Comparison of ENCODE assay signal across 7 mouse cellular contexts in genomic region chr16:20716841-20717180, GRCm38 (mm10). TPM values are rescaled to one million over a fixed set of nuclear protein-coding genes. Genes with fewer than 3 reads are reported as not detected.
DNase-seq lines count a peak whose midpoint lies in the region; ATAC-seq lines count a peak whose summit lies in the region.

No protein-coding gene starts in this region.

- H3K4me1 ChIP-seq in neural tube, embryonic 11.5 days (ENCODE audit: control insufficient read depth, insufficient read depth, low read length), result peaks cover 30% of the 10 kb centered on the region
- H3K4me1 ChIP-seq in forebrain, embryonic 10.5 days, result peaks cover 56% of the 10 kb centered on the region
- H3K4me1 ChIP-seq in limb, embryonic 15.5 days, result peaks cover 43% of the 10 kb centered on the region
- peaks cover 24% of the 10 kb centered on the region; the same call in 1 of the 2 replicates for H3K4me1 ChIP-seq in stomach, embryonic 14.5 days (ENCODE audit: control insufficient read depth, insufficient read depth, low read length)

- H3K9ac ChIP-seq in neural tube, embryonic 11.5 days (ENCODE audit: low read length), result peak overlapping the region; percentile 82
- peak overlapping the region; percentile 62; the same call in 1 of the 2 replicates for H3K9ac ChIP-seq in limb, embryonic 15.5 days
- H3K9ac ChIP-seq in stomach, embryonic 14.5 days (replicated peaks; ENCODE audit: low read depth, low read length), result peak overlapping the region; percentile 56

- under 1% methylated on average over 8 of the region's 8 CpGs for WGBS in neural tube, embryonic 11.5 days
- under 1% methylated on average over 8 of the region's 8 CpGs for WGBS in forebrain, embryonic 10.5 days
- 1% methylated on average over 8 of the region's 8 CpGs for WGBS in limb, embryonic 15.5 days
- WGBS in stomach, embryonic 14.5 days, result under 1% methylated on average over 8 of the region's 8 CpGs

- ATAC-seq in neural tube, embryonic 11.5 days (ENCODE audit: insufficient read depth, low FRiP score, low TSS enrichment), result peak; percentile 8
- no peak for ATAC-seq in limb, embryonic 15.5 days (ENCODE audit: insufficient number of reproducible peaks, low FRiP score, low TSS enrichment, low read depth)
- no peak for ATAC-seq in stomach, embryonic 14.5 days (ENCODE audit: insufficient number of reproducible peaks, insufficient read depth, low FRiP score, low read depth)

- no peak for DNase-seq in neural tube, embryonic 11.5 days (ENCODE audit: low spot score)
- no peak for DNase-seq in neural tube, embryonic 10.5 days (ENCODE audit: extremely low spot score, low spot score)
- DNase-seq in forebrain, embryonic 10.5 days (ENCODE audit: extremely low spot score, low spot score), result no peak
- DNase-seq in adrenal gland, postnatal 10 days, result no peak
- no peak for DNase-seq in thymus, adult 18-20 months

- peaks cover 4% of the 10 kb centered on the region for H3K36me3 ChIP-seq in neural tube, embryonic 11.5 days (ENCODE audit: control insufficient read depth, insufficient read depth, low read length)
- peaks cover 44% of the 10 kb centered on the region for H3K36me3 ChIP-seq in forebrain, embryonic 10.5 days (replicated peaks)
- H3K36me3 ChIP-seq in limb, embryonic 15.5 days, result peaks cover 33% of the 10 kb centered on the region
- H3K36me3 ChIP-seq in stomach, embryonic 14.5 days (ENCODE audit: control insufficient read depth, insufficient read depth, low read length), result 0 out of 2 replicates have a peak, but pooled peaks cover 4% of the 10 kb centered on the region

- peak overlapping the region; percentile 63 for H3K4me3 ChIP-seq in neural tube, embryonic 11.5 days (ENCODE audit: low read depth, low read length)
- peak overlapping the region; percentile 66 for H3K4me3 ChIP-seq in forebrain, embryonic 10.5 days
- H3K4me3 ChIP-seq in limb, embryonic 15.5 days, result peak overlapping the region; percentile 67
- H3K4me3 ChIP-seq in stomach, embryonic 14.5 days (ENCODE audit: low read depth, low read length), result peak overlapping the region; percentile 58

- H3K27ac ChIP-seq in neural tube, embryonic 11.5 days (ENCODE audit: low read depth, low read length), result peak overlapping the region; percentile 88
- H3K27ac ChIP-seq in forebrain, embryonic 10.5 days, result peak overlapping the region; percentile 92
- H3K27ac ChIP-seq in limb, embryonic 15.5 days, result peak overlapping the region; percentile 98
- H3K27ac ChIP-seq in stomach, embryonic 14.5 days (ENCODE audit: low read length), result peak overlapping the region; percentile 96

- no peaks in the 10 kb centered on the region for H3K27me3 ChIP-seq in neural tube, embryonic 11.5 days (ENCODE audit: control insufficient read depth, insufficient read depth, low read length)
- H3K27me3 ChIP-seq in forebrain, embryonic 10.5 days (ENCODE audit: poor library complexity, severe bottlenecking), result peaks cover 6% of the 10 kb centered on the region; the same call in 1 of the 2 replicates
- H3K27me3 ChIP-seq in limb, embryonic 15.5 days, result no peaks in the 10 kb centered on the region
- H3K27me3 ChIP-seq in stomach, embryonic 14.5 days (ENCODE audit: control insufficient read depth, insufficient read depth, low read length), result no peaks in the 10 kb centered on the region

- H3K4me2 ChIP-seq in neural tube, embryonic 11.5 days (ENCODE audit: low read depth), result peak overlapping the region; percentile 93
- H3K4me2 ChIP-seq in limb, embryonic 15.5 days, result peak overlapping the region; percentile 90
- peak overlapping the region; percentile 93 for H3K4me2 ChIP-seq in stomach, embryonic 14.5 days (replicated peaks; ENCODE audit: low read depth, low read length)

- no peaks in the 10 kb centered on the region for H3K9me3 ChIP-seq in neural tube, embryonic 11.5 days (ENCODE audit: control insufficient read depth, low read length)
- no peaks in the 10 kb centered on the region for H3K9me3 ChIP-seq in forebrain, embryonic 10.5 days
- no peaks in the 10 kb centered on the region for H3K9me3 ChIP-seq in limb, embryonic 15.5 days
- H3K9me3 ChIP-seq in stomach, embryonic 14.5 days (ENCODE audit: control insufficient read depth, low read depth, low read length), result no peaks in the 10 kb centered on the region

RNA-seq across cellular contexts. Expression of gene Polr2h, which starts 0.7 kb away (rescaled TPM):
- 121 and 125 TPM in 2 replicates for polyA plus RNA-seq in neural tube, embryonic 11.5 days (2014; fragmentation: Nextera tagmentation; extraction: Ambion mirVana)
- 155 and 163 TPM in 2 replicates for polyA plus RNA-seq in forebrain, embryonic 10.5 days (2016; fragmentation: Nextera tagmentation; extraction: Ambion mirVana)
- 87.1 and 89.8 TPM in 2 replicates for polyA plus RNA-seq in limb, embryonic 15.5 days (2015; fragmentation: Nextera tagmentation; extraction: Ambion mirVana)
- 105 and 113 TPM in 2 replicates for polyA plus RNA-seq in stomach, embryonic 14.5 days (2014; fragmentation: Nextera tagmentation; extraction: Ambion mirVana)
- total RNA-seq in adrenal gland, postnatal 10 days (2021), result 10 to 100 TPM; 26.0 to 31.7 TPM

RNA-seq across cellular contexts. Expression of gene Clcn2, which starts 0.7 kb away (rescaled TPM):
- 22.0 and 26.4 TPM in 2 replicates for polyA plus RNA-seq in neural tube, embryonic 11.5 days (2014; fragmentation: Nextera tagmentation; extraction: Ambion mirVana)
- polyA plus RNA-seq in forebrain, embryonic 10.5 days (2016; fragmentation: Nextera tagmentation; extraction: Ambion mirVana), result 11.4 and 12.5 TPM in 2 replicates
- 12.7 and 13.8 TPM in 2 replicates for polyA plus RNA-seq in limb, embryonic 15.5 days (2015; fragmentation: Nextera tagmentation; extraction: Ambion mirVana)
- polyA plus RNA-seq in stomach, embryonic 14.5 days (2014; fragmentation: Nextera tagmentation; extraction: Ambion mirVana), result 13.2 and 15.8 TPM in 2 replicates
- total RNA-seq in adrenal gland, postnatal 10 days (2021), result 10 to 100 TPM; 15.2 to 26.5 TPM

RNA-seq across cellular contexts. Expression of gene Chrd, which starts 16.1 kb away (rescaled TPM):
- 3.7 and 5.2 TPM in 2 replicates for polyA plus RNA-seq in neural tube, embryonic 11.5 days (2014; fragmentation: Nextera tagmentation; extraction: Ambion mirVana)
- 0.87 and 1.2 TPM in 2 replicates for polyA plus RNA-seq in forebrain, embryonic 10.5 days (2016; fragmentation: Nextera tagmentation; extraction: Ambion mirVana)
- polyA plus RNA-seq in limb, embryonic 15.5 days (2015; fragmentation: Nextera tagmentation; extraction: Ambion mirVana), result 12.2 and 12.8 TPM in 2 replicates
- 4.5 and 5.4 TPM in 2 replicates for polyA plus RNA-seq in stomach, embryonic 14.5 days (2014; fragmentation: Nextera tagmentation; extraction: Ambion mirVana)
- 1 to 10 TPM; 5.2 to 6.0 TPM for total RNA-seq in adrenal gland, postnatal 10 days (2021)

RNA-seq across cellular contexts. Expression of gene Thpo, which starts 17.5 kb away (rescaled TPM):
- polyA plus RNA-seq in neural tube, embryonic 11.5 days (2014; fragmentation: Nextera tagmentation; extraction: Ambion mirVana), result 0.55 and 1.0 TPM in 2 replicates
- 0.31 and 0.46 TPM in 2 replicates for polyA plus RNA-seq in forebrain, embryonic 10.5 days (2016; fragmentation: Nextera tagmentation; extraction: Ambion mirVana)
- 0.66 and 0.83 TPM in 2 replicates for polyA plus RNA-seq in limb, embryonic 15.5 days (2015; fragmentation: Nextera tagmentation; extraction: Ambion mirVana)
- 0.88 and 1.2 TPM in 2 replicates for polyA plus RNA-seq in stomach, embryonic 14.5 days (2014; fragmentation: Nextera tagmentation; extraction: Ambion mirVana)
- 1 to 10 TPM; 2.5 to 3.3 TPM for total RNA-seq in adrenal gland, postnatal 10 days (2021)

RNA-seq across cellular contexts. Expression of gene Fam131a, which starts 23.8 kb away (rescaled TPM):
- polyA plus RNA-seq in neural tube, embryonic 11.5 days (2014; fragmentation: Nextera tagmentation; extraction: Ambion mirVana), result 11.6 and 17.8 TPM in 2 replicates
- 6.3 and 7.1 TPM in 2 replicates for polyA plus RNA-seq in forebrain, embryonic 10.5 days (2016; fragmentation: Nextera tagmentation; extraction: Ambion mirVana)
- polyA plus RNA-seq in limb, embryonic 15.5 days (2015; fragmentation: Nextera tagmentation; extraction: Ambion mirVana), result 12.8 and 13.2 TPM in 2 replicates
- 7.5 and 8.3 TPM in 2 replicates for polyA plus RNA-seq in stomach, embryonic 14.5 days (2014; fragmentation: Nextera tagmentation; extraction: Ambion mirVana)
- total RNA-seq in adrenal gland, postnatal 10 days (2021), result 10 to 100 TPM; 12.8 to 15.1 TPM
